Mouse (Mus musculus): Measurements from ENCODE around the gene Zfp524. TPM values are rescaled to one million over a fixed set of nuclear protein-coding genes. Genes with fewer than 3 reads are reported as not detected.
"Not testable (repeated sequence)": the region's sequence is repeated elsewhere in the genome, so short reads cannot be mapped to it uniquely, and the experiment has no call there.

Zfp524 gene
- polyA plus RNA-seq, 1 experiment from 2014 or later, result 9.1 TPM

DNA sequence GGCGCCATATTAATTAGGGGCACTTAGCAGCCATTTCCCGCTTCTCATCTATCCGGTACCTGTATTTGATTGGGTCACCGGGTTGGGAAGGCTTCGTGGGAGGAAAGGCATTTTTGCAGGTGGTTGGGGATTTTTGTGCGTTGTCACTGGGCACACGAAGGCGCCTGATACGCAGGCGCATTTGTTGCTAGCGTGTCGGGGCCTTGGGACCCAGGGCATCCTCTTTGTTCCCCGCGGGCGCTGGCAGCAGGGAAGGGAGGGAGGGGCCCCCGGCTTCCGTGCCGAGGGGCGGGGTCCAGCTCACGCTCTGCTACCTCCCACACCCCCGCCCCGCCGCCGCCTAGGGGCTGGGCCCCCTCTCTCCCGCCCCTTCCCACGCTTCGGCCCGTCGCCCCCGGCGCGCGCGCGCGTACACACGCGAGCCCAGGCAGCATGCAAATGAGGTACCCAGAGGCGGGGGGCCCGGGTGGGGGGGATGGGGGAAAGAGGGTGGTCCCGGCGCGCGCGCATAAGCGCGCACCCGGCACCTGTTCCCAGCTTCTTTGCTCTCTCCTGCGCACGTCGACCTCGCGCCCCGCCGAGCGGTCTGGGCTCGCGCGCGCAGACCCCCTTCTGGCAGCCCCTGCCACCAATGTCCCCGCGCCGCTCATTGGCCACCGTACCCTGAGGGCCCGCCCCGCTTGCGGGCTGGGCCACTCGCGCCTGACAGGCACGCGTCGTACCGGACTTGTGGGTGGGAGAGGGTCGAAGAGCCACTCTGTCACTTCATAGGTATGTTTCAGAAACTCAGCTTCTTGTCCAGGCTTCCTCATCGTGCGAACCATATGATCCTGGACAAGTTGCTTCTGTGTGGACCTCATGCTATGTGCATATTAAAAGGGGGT, 1.1 kb downstream of the Zfp524 start, which contains the start of gene Gm44973:
TSS of gene Gm44973 (plus strand) at position 379 of the 884 bp plus-strand sequence.
- Histone ChIP-seq H3K4me1 (ENCODE audit: insufficient read depth) (peaks cover 14% of the 10 kb centered on the region), H3K36me3 (replicated peaks; ENCODE audit: insufficient read depth, low read length) (peaks cover 28% of the 10 kb centered on the region), H3K27me3 (ENCODE audit: insufficient read depth, low read length) (no peaks in the 10 kb centered on the region), H3K9me3 (ENCODE audit: low read length) (no peaks in the 10 kb centered on the region), H3K4me2 (ENCODE audit: low read depth, low read length) (peak within 1 kb of the TSS; percentile 94), H3K9ac (replicated peaks) (peak within 1 kb of the TSS; percentile 85), H3K4me3 (ENCODE audit: low read depth, low read length) (peak within 1 kb of the TSS; percentile 76), H3K27ac (ENCODE audit: low read depth) (peak within 1 kb of the TSS; percentile 98)
- ATAC-seq (peak; percentile 80), DNase-seq (peak; percentile 93)
- WGBS (ENCODE audit: insufficient replicate concordance), result 3% methylated on average over 62 of the region's 76 CpGs
- TF ChIP-seq CTCF (IDR thresholded peaks at IDR 0.05; ENCODE audit: low read depth), result no peak
- TF ChIP-seq EP300 (IDR thresholded peaks at IDR 0.05; ENCODE audit: low read depth), result no peak; the same call in 1 of the 2 replicates

DNA sequence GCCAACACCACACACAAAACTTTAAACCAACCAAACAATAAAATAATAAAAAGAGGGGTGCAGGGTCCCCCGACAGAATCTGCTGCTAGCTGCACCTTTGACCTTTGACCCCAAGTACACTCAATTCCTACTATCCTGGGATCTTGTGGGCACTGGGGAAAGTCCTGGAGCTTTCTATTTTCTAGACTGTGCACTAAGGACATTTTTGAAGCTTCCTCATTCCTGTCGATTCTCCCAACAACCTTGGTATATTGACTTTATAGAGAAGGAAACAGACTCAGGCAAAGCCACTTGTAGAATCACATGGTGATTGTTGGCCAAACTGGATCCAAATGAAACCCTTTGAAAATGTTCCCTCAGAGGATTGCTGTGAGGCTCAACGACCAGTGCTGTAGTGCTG, 1.8 kb downstream of the Zfp524 start:
- no peak for TF ChIP-seq EP300 (IDR thresholded peaks at IDR 0.05; ENCODE audit: low read depth)
- no peak for TF ChIP-seq CTCF (IDR thresholded peaks at IDR 0.05; ENCODE audit: low read depth)
- DNase-seq (no peak), ATAC-seq (no peak)
- peaks cover 18% of the 10 kb centered on the region for H3K4me1 ChIP-seq (ENCODE audit: insufficient read depth)
- peak overlapping the region; percentile 94 for H3K4me2 ChIP-seq (ENCODE audit: low read depth, low read length)
- H3K27ac ChIP-seq (ENCODE audit: low read depth), result peak overlapping the region; percentile 98
- H3K9ac ChIP-seq (replicated peaks), result peak overlapping the region; percentile 85
- H3K27me3 ChIP-seq (ENCODE audit: insufficient read depth, low read length), result no peaks in the 10 kb centered on the region
- H3K36me3 ChIP-seq (replicated peaks; ENCODE audit: insufficient read depth, low read length), result peaks cover 21% of the 10 kb centered on the region
- H3K4me3 ChIP-seq (ENCODE audit: low read depth, low read length), result peak overlapping the region; percentile 76
- H3K9me3 ChIP-seq (ENCODE audit: low read length), result no peaks in the 10 kb centered on the region
- 37% methylated on average over 3 of the region's 3 CpGs for WGBS (ENCODE audit: insufficient replicate concordance)

GRCm38 (mm10) chr7:5016920-5017319, 2.7 kb downstream of the Zfp524 start:
- peaks cover 19% of the 10 kb centered on the region for H3K4me1 ChIP-seq (ENCODE audit: insufficient read depth)
- DNase-seq, result no peak
- no peak overlapping the region for H3K27ac ChIP-seq (ENCODE audit: low read depth)
- no peaks in the 10 kb centered on the region for H3K9me3 ChIP-seq (ENCODE audit: low read length)
- no peak overlapping the region for H3K4me3 ChIP-seq (ENCODE audit: low read depth, low read length)
- TF ChIP-seq EP300 (IDR thresholded peaks at IDR 0.05; ENCODE audit: low read depth) (no peak), CTCF (IDR thresholded peaks at IDR 0.05; ENCODE audit: low read depth) (no peak)
- H3K27me3 ChIP-seq (ENCODE audit: insufficient read depth, low read length), result no peaks in the 10 kb centered on the region
- WGBS (ENCODE audit: insufficient replicate concordance), result 90% methylated on average over 2 of the region's 2 CpGs
- peaks cover 12% of the 10 kb centered on the region for H3K36me3 ChIP-seq (replicated peaks; ENCODE audit: insufficient read depth, low read length)
- ATAC-seq, result no peak
- no peak overlapping the region for H3K4me2 ChIP-seq (ENCODE audit: low read depth, low read length)
- H3K9ac ChIP-seq (replicated peaks), result no peak overlapping the region

GRCm38 (mm10) chr7:5017352-5017751, 3.1 kb downstream of the Zfp524 start:
- no peak overlapping the region for H3K27ac ChIP-seq (ENCODE audit: low read depth)
- H3K4me1 ChIP-seq (ENCODE audit: insufficient read depth), result peaks cover 19% of the 10 kb centered on the region
- H3K4me2 ChIP-seq (ENCODE audit: low read depth, low read length), result no peak overlapping the region
- ATAC-seq (no peak), DNase-seq (no peak)
- H3K27me3 ChIP-seq (ENCODE audit: insufficient read depth, low read length), result no peaks in the 10 kb centered on the region
- no peak overlapping the region for H3K9ac ChIP-seq (replicated peaks)
- H3K36me3 ChIP-seq (replicated peaks; ENCODE audit: insufficient read depth, low read length), result peaks cover 13% of the 10 kb centered on the region
- no peaks in the 10 kb centered on the region for H3K9me3 ChIP-seq (ENCODE audit: low read length)
- H3K4me3 ChIP-seq (ENCODE audit: low read depth, low read length), result no peak overlapping the region
- TF ChIP-seq EP300 (IDR thresholded peaks at IDR 0.05; ENCODE audit: low read depth) (no peak), CTCF (IDR thresholded peaks at IDR 0.05; ENCODE audit: low read depth) (peak; percentile 17; the same call in 1 of the 2 replicates)
- 89% methylated on average over 16 of the region's 16 CpGs for WGBS (ENCODE audit: insufficient replicate concordance)

DNA sequence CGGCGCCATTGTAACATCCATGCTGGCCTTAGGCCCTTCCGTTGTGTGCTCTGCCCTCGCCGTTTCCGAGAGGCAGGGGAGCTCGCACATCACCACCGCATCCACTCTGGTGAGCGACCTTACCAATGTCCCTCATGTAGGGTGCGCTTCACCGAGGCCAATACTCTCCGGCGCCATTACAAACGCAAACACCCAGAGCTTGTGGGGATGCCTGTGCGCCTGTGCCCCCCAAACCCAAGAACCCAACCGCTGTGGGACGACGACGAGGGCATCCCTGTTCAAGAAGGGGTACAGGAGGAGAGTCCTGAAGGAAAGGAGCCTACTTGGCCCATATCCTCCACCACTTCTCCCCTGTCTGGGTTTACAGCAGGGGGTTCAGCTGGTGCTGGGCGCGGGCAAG, 3.7 kb downstream of the Zfp524 start:
- Histone ChIP-seq H3K4me2 (ENCODE audit: low read depth, low read length) (no peak overlapping the region), H3K27ac (ENCODE audit: low read depth) (no peak overlapping the region), H3K36me3 (replicated peaks; ENCODE audit: insufficient read depth, low read length) (peaks cover 11% of the 10 kb centered on the region), H3K4me3 (ENCODE audit: low read depth, low read length) (no peak overlapping the region), H3K9ac (replicated peaks) (no peak overlapping the region), H3K4me1 (ENCODE audit: insufficient read depth) (peaks cover 17% of the 10 kb centered on the region), H3K9me3 (ENCODE audit: low read length) (no peaks in the 10 kb centered on the region), H3K27me3 (ENCODE audit: insufficient read depth, low read length) (no peaks in the 10 kb centered on the region)
- 96% methylated on average over 21 of the region's 21 CpGs for WGBS (ENCODE audit: insufficient replicate concordance)
- DNase-seq, result no peak
- ATAC-seq, result no peak
- TF ChIP-seq EP300 (IDR thresholded peaks at IDR 0.05; ENCODE audit: low read depth) (no peak), CTCF (IDR thresholded peaks at IDR 0.05; ENCODE audit: low read depth) (no peak)

- ATAC-seq; DNase-seq; H3K9me3 ChIP-seq (ENCODE audit: low read length); H3K27me3 ChIP-seq (ENCODE audit: insufficient read depth, low read length): not testable (repeated sequence)
- 24% methylated on average over 8 of the region's 8 CpGs for WGBS (ENCODE audit: insufficient replicate concordance)
- Histone ChIP-seq H3K27ac (ENCODE audit: low read depth) (peak overlapping the region; percentile 99), H3K36me3 (replicated peaks; ENCODE audit: insufficient read depth, low read length) (peaks cover 21% of the 10 kb centered on the region), H3K4me2 (ENCODE audit: low read depth, low read length) (peak overlapping the region; percentile 90), H3K9ac (replicated peaks) (peak overlapping the region; percentile 99), H3K4me3 (ENCODE audit: low read depth, low read length) (peak overlapping the region; percentile 99), H3K4me1 (ENCODE audit: insufficient read depth) (peaks cover 13% of the 10 kb centered on the region)
Observed at GRCm38 (mm10) chr7:5019576-5019975, 5.4 kb downstream of the Zfp524 start.
